Mouse (Mus musculus) myocyte (in vitro differentiated cells): ENCODE data around the gene Rgr.

Source experiments
- CEBPB ChIP-seq: IDR thresholded peaks from 2 replicates; pipeline ENCODE4 v1.6.1; 2011; ENCODE audit warnings: mild to moderate bottlenecking, moderate library complexity; ENCODE audit not compliant: poor library complexity, insufficient read depth, severe bottlenecking
- E2F4 ChIP-seq: IDR thresholded peaks from one replicate; pipeline ENCODE4 v1.6.1; 2011; ENCODE audit warnings: mild to moderate bottlenecking, control low read depth, moderate library complexity; ENCODE audit not compliant: insufficient read depth
- MAX ChIP-seq: IDR thresholded peaks from one replicate; pipeline ENCODE4 v1.6.1; 2011; ENCODE audit warnings: low read depth, mild to moderate bottlenecking, control low read depth
- MYOD1 ChIP-seq, 3 experiments: IDR thresholded peaks; one replicate each; pipeline ENCODE4 v1.6.1; 2011; ENCODE audit warnings: control low read depth in 2 of 3, low read depth in 2 of 3, mild to moderate bottlenecking in 2 of 3, moderate library complexity in 1 of 3; ENCODE audit not compliant: insufficient read length in 2 of 3, control insufficient read depth in 1 of 3
- MYOG ChIP-seq, 3 experiments: IDR thresholded peaks; one replicate each; pipeline ENCODE4 v1.6.1; 2011; ENCODE audit warnings: control low read depth in 2 of 3, low read depth in 2 of 3, mild to moderate bottlenecking in 2 of 3; ENCODE audit not compliant: insufficient read length in 2 of 3, control insufficient read depth in 1 of 3, insufficient read depth in 1 of 3
- POLR2A ChIP-seq: IDR thresholded peaks from one replicate; pipeline ENCODE4 v1.6.1; 2011; ENCODE audit warnings: low read depth, mild to moderate bottlenecking, control low read depth, moderate library complexity; ENCODE audit not compliant: insufficient read length
- POLR2AphosphoS2 ChIP-seq: IDR thresholded peaks from one replicate; pipeline ENCODE4 v1.6.1; 2011; ENCODE audit warnings: low read depth, control low read depth; ENCODE audit not compliant: insufficient read length
- REST ChIP-seq: IDR thresholded peaks from one replicate; pipeline ENCODE4 v1.6.1; 2011; ENCODE audit warnings: mild to moderate bottlenecking, control low read depth, moderate library complexity; ENCODE audit not compliant: insufficient read depth, insufficient read length
- SRF ChIP-seq: IDR thresholded peaks from one replicate; pipeline ENCODE4 v1.6.1; 2011; ENCODE audit warnings: low read depth; ENCODE audit not compliant: control insufficient read depth, insufficient read length
- TCF12 ChIP-seq: IDR thresholded peaks from one replicate; pipeline ENCODE4 v1.6.1; 2011; ENCODE audit warnings: mild to moderate bottlenecking, control low read depth; ENCODE audit not compliant: poor library complexity, insufficient read depth, severe bottlenecking
- TCF3 ChIP-seq: IDR thresholded peaks from one replicate; pipeline ENCODE4 v1.6.1; 2011; ENCODE audit warnings: low read depth, control low read depth; ENCODE audit not compliant: insufficient read length
- USF1 ChIP-seq: IDR thresholded peaks from one replicate; pipeline ENCODE4 v1.6.1; 2011; ENCODE audit warnings: low read depth, mild to moderate bottlenecking, control low read depth, moderate library complexity

DNA sequence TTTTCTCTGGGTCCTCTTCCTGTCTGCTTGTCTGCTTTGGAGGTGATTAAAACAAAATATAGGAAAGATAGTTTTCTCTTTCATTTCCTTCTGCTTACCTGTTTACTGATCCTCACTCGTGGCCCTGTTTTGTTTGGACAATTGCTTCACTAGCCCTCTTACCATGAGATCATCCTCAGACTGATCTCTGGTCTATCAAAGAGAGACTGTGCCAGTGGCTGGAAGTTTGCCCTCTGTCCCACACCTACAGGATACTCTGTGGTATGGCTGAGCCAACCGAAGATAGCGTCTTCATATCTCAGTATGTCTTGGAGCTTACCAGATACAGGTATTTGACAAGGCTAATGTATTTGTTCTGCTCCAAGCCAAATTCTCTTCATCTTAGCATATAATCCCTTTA lies 20.8 kb downstream of the Rgr start:
- TF ChIP-seq POLR2A (no peak), POLR2AphosphoS2 (no peak), CEBPB (no peak), MAX (no peak), SRF (no peak), E2F4 (no peak), TCF3 (no peak), MYOD1 (IDR thresholded peaks at IDR 0.05; ENCODE audit: control insufficient read depth in 1 of 3, insufficient read length in 2 of 3, low read depth in 2 of 3) (no peak), USF1 (no peak), MYOG (IDR thresholded peaks at IDR 0.05; ENCODE audit: control insufficient read depth in 1 of 3, insufficient read depth in 1 of 3, insufficient read length in 2 of 3, low read depth in 2 of 3) (no peak), TCF12 (no peak), REST (no peak)
